Mouse (Mus musculus) limb, embryonic 14.5 days (tissue): ENCODE data around the gene Capn9. TPM values are rescaled to one million over a fixed set of nuclear protein-coding genes. Genes with fewer than 3 reads are reported as not detected.
A peak's percentile ranks its signal among the peaks of the same experiment; 100 is the strongest.

ENCODE experiments used
- ATAC-seq: fragments of 200-750 bp; cut with Nextera tagmentation; 2 replicates; pipeline ENCODE4 v1.8.0; 2017; ENCODE audit warnings: low read depth, moderate number of reproducible peaks, moderate TSS enrichment; ENCODE audit not compliant: low FRiP score
- DNase-seq: peaks from one replicate; pipeline ENCODE4 v3.0.0-alpha.2; 2015; ENCODE audit warnings: low spot score
- H3K27ac ChIP-seq: fragments of 300-500 bp; sonication (generic); replicated peaks from 2 replicates; pipeline ENCODE4 v1.5.1; 2014; ENCODE audit warnings: low read depth, mild to moderate bottlenecking, low read length, moderate library complexity, mixed read lengths
- H3K27me3 ChIP-seq: fragments of 300-500 bp; sonication (generic); 2 replicates; pipeline ENCODE4 v1.6.1; 2014; ENCODE audit warnings: low read length, mixed read lengths; ENCODE audit not compliant: control insufficient read depth, insufficient read depth
- H3K36me3 ChIP-seq: fragments of 300-500 bp; sonication (generic); 2 replicates; pipeline ENCODE4 v1.6.1; 2014; ENCODE audit warnings: mild to moderate bottlenecking, low read length, moderate library complexity, mixed read lengths; ENCODE audit not compliant: control insufficient read depth, insufficient read depth
- H3K4me1 ChIP-seq: fragments of 300-500 bp; sonication (generic); 2 replicates; pipeline ENCODE4 v1.6.1; 2014; ENCODE audit warnings: antibody characterized with exemption, low read length, mixed read lengths; ENCODE audit not compliant: control insufficient read depth, insufficient read depth
- H3K4me2 ChIP-seq: fragments of 300-500 bp; sonication (generic); replicated peaks from 2 replicates; pipeline ENCODE4 v1.6.1; 2014; ENCODE audit warnings: low read depth, mild to moderate bottlenecking, low read length, moderate library complexity; ENCODE audit not compliant: severe bottlenecking
- H3K4me3 ChIP-seq: fragments of 300-500 bp; sonication (generic); replicated peaks from 2 replicates; pipeline ENCODE4 v1.5.1; 2014; ENCODE audit warnings: low read length
- H3K9ac ChIP-seq: fragments of 300-500 bp; sonication (generic); 2 replicates; pipeline ENCODE4 v1.6.1; 2014; ENCODE audit warnings: mild to moderate bottlenecking, low read depth, low read length, moderate library complexity; ENCODE audit not compliant: severe bottlenecking
- H3K9me3 ChIP-seq: fragments of 300-500 bp; sonication (generic); 2 replicates; pipeline ENCODE4 v1.6.1; 2016; ENCODE audit warnings: low read length; ENCODE audit not compliant: control insufficient read depth
- POLR2A ChIP-seq: fragments of 200-500 bp; IDR thresholded peaks from 2 replicates; pipeline ENCODE4 v1.8.0; 2012; ENCODE audit warnings: inconsistent platforms, mild to moderate bottlenecking, moderate library complexity, borderline replicate concordance; ENCODE audit not compliant: insufficient read depth, insufficient read length; ENCODE audit errors: extremely low read depth
- WGBS: fragments of 180-500 bp; shearing (Covaris S2); extraction: QIAGEN DNeasy Blood & Tissue Kit; methylation state at CpG from one replicate; pipeline ENCODE4 v1.1.7; 2014; 5-methylcytosine and 5-hydroxymethylcytosine counted together
- polyA plus RNA-seq, 2 experiments: library from polyadenylated mRNA; depleted of rRNA in 1 of 2; stranded (reverse) in 1 of 2; unstranded in 1 of 2; fragments of >200 nt; fragmentation: Nextera tagmentation in 1 of 2; extraction: Ambion mirVana in 1 of 2; gene quantifications; 2 replicates each; pipeline versions ENCODE4 v1.2.1 to v1.2.3; 2012 to 2014

Capn9 gene
- polyA plus RNA-seq, 2 experiments, result 0.03 to 0.15 TPM

GRCm38 (mm10) chr8:124657961-124658360 lies 82.0 kb downstream of the Capn9 start:
- Histone ChIP-seq H3K9ac (no peak overlapping the region), H3K4me2 (no peak overlapping the region), H3K27ac (no peak overlapping the region), H3K4me3 (no peak overlapping the region), H3K27me3 (no peaks in the 10 kb centered on the region), H3K9me3 (no peaks in the 10 kb centered on the region), H3K4me1 (peaks cover 43% of the 10 kb centered on the region), H3K36me3 (peaks cover 23% of the 10 kb centered on the region)
- no peak for TF ChIP-seq POLR2A
- no peak for ATAC-seq
- no peak for DNase-seq
- 83% methylated on average over 7 of the region's 7 CpGs for WGBS

- Histone ChIP-seq H3K4me3 (no peak overlapping the region), H3K9me3 (no peaks in the 10 kb centered on the region), H3K27ac (no peak overlapping the region), H3K9ac (no peak overlapping the region), H3K4me2 (no peak overlapping the region), H3K36me3 (peaks cover 23% of the 10 kb centered on the region), H3K4me1 (peaks cover 40% of the 10 kb centered on the region), H3K27me3 (no peaks in the 10 kb centered on the region)
- DNase-seq, result peak; percentile 28
- no peak for TF ChIP-seq POLR2A
- WGBS, result 53% methylated on average over 2 of the region's 2 CpGs
- ATAC-seq, result no peak
Observed at GRCm38 (mm10) chr8:124658415-124658814, 82.5 kb downstream of the Capn9 start.

- H3K36me3 ChIP-seq, result peaks cover 13% of the 10 kb centered on the region
- H3K9ac ChIP-seq, result peak overlapping the region; percentile 89
- H3K9me3 ChIP-seq, result no peaks in the 10 kb centered on the region
- peak overlapping the region; percentile 88; the same call in 1 of the 2 replicates for H3K27ac ChIP-seq
- ATAC-seq (no peak), DNase-seq (peak; percentile 28)
- no peaks in the 10 kb centered on the region for H3K27me3 ChIP-seq
- peak overlapping the region; percentile 77 for H3K4me2 ChIP-seq
- peak overlapping the region; percentile 89 for H3K4me3 ChIP-seq
- TF ChIP-seq POLR2A, result no peak
- peaks cover 37% of the 10 kb centered on the region for H3K4me1 ChIP-seq
- WGBS, result 33% methylated on average over 9 of the region's 9 CpGs
Observed at GRCm38 (mm10) chr8:124661781-124662180, 85.9 kb downstream of the Capn9 start.

GRCm38 (mm10) chr8:124662446-124663111 lies 86.7 kb downstream of the Capn9 start:
- ATAC-seq, result no peak; the same call in 1 of the 2 replicates
- peak overlapping the region; percentile 77 for H3K4me2 ChIP-seq
- peak overlapping the region; percentile 88 for H3K27ac ChIP-seq
- no peaks in the 10 kb centered on the region for H3K9me3 ChIP-seq
- H3K4me1 ChIP-seq, result peaks cover 37% of the 10 kb centered on the region
- under 1% methylated on average over 48 of the region's 49 CpGs for WGBS
- peak overlapping the region; percentile 89 for H3K4me3 ChIP-seq
- peak overlapping the region; percentile 89 for H3K9ac ChIP-seq
- peaks cover 7% of the 10 kb centered on the region; the same call in 1 of the 2 replicates for H3K36me3 ChIP-seq
- TF ChIP-seq POLR2A, result no peak
- no peaks in the 10 kb centered on the region for H3K27me3 ChIP-seq
- DNase-seq, result no peak

GRCm38 (mm10) chr8:124663112-124663873 lies 87.4 kb downstream of the Capn9 start, which contains the start of gene 2310022B05Rik:
Gene 2310022B05Rik, minus strand, starts transcription at chr8:124663369.
- ATAC-seq, result peak; percentile 94
- Histone ChIP-seq H3K9ac (peak within 1 kb of the TSS; percentile 89), H3K4me1 (peaks cover 34% of the 10 kb centered on the region), H3K4me3 (peak within 1 kb of the TSS; percentile 89), H3K36me3 (peaks cover 7% of the 10 kb centered on the region; the same call in 1 of the 2 replicates), H3K9me3 (no peaks in the 10 kb centered on the region), H3K27me3 (no peaks in the 10 kb centered on the region), H3K27ac (peak within 1 kb of the TSS; percentile 88), H3K4me2 (peak within 1 kb of the TSS; percentile 77)
- peak; percentile 88 for DNase-seq
- peak; percentile 79; the same call in 1 of the 2 replicates for TF ChIP-seq POLR2A
- 1% methylated on average over 48 of the region's 69 CpGs for WGBS
